Mouse (Mus musculus) ES-CJ7 (cell line): ENCODE data around the gene Rgl2.
"Not testable (repeated sequence)": the region's sequence is repeated elsewhere in the genome, so short reads cannot be mapped to it uniquely, and the experiment has no call there.

Experiments
- DNase-seq: peaks from one replicate; pipeline ENCODE4 v3.0.0; 2011; ENCODE audit warnings: low read depth, low spot score

The Rgl2 gene

DNA sequence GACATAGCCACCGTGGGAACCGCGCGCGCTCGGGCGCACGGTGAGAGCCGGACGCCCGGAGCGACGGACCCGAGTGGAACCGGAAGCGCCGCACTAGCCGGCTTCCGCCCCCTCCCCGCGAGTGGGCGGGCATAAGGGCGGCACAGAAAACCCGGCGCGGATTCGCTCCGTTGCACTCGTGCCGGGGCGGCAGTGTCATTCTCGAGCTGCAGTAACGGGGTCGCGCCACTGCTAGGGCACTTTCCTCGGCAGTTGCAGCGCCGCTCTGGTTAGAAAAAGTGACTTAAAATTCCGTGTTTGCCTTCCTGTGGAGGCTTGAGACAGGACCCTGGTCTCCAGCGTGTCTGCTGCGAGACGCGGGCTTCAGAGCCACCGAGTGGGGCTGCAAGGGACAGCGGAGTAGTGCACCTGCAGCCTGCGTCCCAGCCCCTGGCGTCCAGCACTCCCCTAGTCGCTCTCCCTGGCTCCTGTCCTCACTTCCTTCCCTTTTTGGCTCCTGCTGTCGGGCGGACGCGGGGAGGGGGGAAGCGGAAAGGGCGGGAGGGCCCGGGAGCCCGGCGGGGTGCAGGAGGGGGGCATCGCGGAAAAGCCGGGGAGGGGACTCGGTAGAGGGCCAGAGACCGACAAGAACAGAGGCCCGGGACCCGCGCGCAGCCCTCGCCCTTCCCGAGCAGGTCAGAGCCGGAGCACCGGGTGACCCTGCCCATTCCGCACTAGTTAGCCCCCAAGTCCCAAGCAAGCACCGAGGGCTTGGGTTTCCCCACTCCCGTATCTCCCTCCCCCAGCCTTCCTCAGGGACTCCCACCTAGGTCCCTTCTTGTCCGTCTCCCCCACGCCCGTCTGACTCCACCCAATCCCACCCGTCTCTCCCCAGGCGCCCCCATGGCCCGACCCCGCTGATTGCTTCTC is at the start of gene Rgl2:
Gene Rgl2 (plus strand): TSS at position 173 of the 909 bp plus-strand sequence.
- DNase-seq, result peak; percentile 94

DNA sequence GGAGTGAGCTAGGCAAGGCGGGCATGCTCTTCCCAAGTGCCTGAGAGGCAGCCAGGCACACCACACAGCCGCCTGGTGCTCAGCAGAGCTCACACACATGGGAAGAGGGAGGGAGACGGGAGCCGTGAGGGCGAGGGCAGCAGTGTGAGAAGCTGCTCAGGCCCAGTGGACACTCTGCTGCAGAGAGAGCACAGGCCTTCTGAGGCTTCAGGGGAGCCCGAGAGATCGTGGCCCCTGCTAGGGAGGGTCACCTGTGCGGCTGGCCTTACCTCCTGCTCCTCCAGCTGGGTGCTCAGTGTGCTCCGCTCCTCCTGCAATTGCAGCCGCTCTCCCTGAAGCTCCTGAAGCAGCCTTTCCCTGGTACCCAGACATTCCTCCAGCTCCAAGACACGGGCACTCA is 45.0 kb upstream of the Rgl2 start:
- not testable (repeated sequence) for DNase-seq

DNA sequence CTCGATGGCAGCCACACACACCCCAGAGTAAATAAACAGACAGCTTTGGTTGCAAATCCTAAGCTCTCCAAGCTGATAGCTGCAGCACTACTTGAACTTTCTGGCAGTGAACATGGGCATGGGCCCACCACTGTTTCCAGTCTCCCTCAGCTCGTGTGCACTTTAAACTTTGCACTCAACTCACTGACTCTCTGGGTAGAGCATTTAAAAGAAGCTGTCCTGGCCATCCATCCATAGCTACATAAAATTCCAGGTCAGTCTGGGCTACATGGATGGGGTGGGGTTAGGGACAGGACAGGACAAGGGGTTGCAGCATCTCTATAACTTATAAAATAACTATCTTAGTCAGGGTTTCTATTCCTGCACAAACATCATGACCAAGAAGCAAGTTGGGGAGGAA is 41.5 kb upstream of the Rgl2 start:
- not testable (repeated sequence) for DNase-seq

DNA sequence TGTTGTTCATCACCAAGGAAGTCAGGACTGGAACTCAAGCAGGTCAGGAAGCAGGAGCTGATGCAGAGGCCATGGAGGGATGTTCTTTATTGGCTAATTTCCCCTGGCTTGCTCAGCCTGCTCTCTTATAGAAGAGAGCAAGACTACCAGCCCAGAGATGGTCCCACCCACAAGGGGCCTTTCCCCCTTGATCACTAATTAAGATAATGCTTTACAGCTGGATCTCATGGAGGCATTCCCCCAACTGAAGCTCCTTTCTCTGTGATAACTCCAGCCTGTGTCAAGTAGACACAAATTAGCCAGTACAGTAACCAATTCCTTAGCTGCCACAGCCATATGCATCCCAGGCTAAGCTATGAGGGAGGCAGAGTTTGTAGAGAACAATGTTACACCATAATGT is 41.1 kb upstream of the Rgl2 start:
- DNase-seq, result not testable (repeated sequence)

DNA sequence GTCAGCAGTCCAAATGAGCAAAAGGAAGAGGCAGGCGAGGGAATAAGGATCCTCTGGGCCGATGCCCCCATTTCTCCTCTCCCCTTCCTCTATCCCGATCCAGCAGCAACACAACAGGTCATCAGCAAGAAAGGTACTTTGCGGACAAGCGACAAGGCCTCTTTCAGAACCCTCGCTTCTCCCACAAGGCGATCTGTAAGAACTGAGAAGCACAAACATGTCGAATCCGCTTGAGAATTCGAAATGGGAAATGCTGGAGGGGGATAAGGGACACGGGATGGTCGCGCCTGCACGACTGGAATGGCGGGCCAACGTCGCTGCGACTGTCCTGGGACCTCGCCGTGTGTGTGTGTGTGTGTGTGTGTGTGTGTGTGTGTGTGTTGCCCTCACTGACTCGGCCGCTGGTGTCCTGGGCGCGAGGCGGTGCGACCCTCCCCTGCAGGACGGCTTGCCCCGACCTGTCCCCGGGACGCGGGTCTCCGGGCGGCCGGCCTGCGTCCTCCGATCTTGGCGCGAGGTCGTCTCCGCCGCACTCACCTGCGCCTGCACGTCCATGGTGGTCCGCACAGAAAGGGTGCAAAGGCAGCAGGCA is 39.3 kb upstream of the Rgl2 start:
- not testable (repeated sequence) for DNase-seq

DNA sequence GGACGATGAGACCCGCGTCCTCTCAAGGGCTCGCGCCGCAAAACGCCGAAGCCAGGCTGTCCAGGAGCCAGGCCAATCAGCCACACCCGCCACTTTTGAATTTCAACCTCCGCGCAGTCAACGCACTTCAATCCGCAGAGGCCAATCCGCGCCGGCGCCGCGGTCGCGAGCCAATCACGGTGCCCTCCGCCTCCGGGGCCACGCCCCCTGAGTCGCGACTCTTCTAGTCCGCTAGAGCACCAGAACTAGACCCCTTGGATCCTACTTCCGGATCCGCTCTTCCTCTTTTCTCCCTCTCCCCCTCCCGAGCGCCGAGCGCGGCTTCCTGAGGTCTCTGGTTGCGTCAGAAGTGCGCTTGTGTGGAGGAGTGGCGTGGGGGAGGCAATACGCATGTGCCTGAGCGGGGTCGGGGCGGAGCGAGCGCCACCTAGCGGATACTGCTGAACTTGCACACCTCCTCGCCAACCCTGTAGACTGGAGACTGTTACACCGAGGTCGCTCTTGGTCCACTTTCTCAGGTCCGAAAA is 38.7 kb upstream of the Rgl2 start, which contains the start of gene Kifc1:
Gene Kifc1 (minus strand): TSS at position 129 of the 527 bp plus-strand sequence.
- DNase-seq, result peak; percentile 100

DNA sequence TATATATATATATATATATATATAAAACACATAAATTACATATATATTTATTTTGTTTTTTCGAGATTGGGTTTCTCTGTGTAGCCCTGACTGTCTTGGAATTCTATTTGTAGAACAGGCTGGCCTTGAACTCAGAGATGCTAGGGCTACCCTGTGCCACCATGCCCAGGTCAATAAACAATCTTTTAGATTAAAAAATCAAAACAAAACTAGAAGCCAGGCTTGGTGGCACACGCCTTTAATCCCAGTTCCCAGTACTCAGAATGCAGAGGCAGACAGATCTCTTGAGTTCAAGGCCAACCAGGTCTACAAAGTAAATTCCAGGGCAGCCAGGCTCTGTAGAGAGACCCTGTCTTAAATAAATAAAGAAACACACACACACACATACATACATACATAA is 38.0 kb upstream of the Rgl2 start:
- no peak for DNase-seq

DNA sequence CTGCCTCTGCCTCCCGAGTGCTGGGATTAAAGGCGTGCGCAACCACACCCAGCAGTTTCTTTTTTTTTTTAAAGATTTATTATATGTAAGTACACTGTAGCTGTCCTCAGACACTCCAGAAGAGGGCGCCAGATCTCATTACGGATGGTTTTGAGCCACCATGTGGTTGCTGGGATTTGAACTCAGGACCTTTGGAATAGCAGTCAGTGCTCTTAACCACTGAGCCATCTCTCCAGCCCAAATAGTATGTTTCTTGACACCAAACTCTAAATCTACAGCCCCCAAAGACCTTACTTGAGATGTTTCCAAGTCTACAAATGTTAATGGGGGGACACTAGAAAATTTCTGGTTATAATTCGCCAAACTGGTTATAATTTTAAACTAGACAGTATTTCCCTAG is 37.5 kb upstream of the Rgl2 start:
- DNase-seq, result not testable (repeated sequence)

DNA sequence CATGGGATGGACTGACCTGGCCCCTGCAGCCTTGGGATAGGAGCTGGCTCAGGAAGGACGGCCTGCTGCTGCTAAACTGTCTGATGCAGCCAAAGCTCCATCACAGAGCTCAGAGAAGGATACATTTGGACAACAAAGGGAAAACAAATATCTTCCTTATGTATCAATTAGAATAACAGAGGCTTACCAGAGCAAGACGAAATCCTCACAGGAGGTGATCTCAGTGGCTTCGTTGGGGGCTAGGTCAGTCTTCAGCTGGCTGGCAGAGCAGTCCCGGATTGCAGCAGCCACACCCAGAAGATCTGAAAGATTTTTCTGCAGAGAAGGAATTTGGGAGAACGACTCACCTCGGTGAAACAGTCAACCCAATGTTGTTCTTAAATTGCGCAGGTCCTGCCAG is 36.9 kb upstream of the Rgl2 start:
- DNase-seq, result peak; percentile 95

DNA sequence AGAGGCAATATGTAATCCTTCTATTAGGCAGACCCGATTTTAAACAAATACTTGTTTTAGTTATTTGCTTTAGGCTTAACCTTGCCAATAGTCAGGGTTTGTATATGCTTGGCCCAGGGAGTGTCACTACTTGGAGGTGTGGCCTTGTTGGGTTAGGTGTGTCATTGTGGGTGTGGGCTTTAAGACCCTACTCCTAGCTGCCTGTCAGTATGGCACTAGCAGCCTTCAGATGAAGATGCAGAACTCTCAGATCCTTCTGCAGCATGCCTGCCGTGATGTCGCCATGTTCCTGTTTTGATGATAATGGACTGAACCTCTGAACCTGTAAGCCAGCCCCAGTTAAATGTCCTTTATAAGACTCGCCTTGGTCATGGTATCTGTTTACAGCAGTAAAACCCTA is 36.3 kb upstream of the Rgl2 start:
- DNase-seq, result peak; percentile 77

DNA sequence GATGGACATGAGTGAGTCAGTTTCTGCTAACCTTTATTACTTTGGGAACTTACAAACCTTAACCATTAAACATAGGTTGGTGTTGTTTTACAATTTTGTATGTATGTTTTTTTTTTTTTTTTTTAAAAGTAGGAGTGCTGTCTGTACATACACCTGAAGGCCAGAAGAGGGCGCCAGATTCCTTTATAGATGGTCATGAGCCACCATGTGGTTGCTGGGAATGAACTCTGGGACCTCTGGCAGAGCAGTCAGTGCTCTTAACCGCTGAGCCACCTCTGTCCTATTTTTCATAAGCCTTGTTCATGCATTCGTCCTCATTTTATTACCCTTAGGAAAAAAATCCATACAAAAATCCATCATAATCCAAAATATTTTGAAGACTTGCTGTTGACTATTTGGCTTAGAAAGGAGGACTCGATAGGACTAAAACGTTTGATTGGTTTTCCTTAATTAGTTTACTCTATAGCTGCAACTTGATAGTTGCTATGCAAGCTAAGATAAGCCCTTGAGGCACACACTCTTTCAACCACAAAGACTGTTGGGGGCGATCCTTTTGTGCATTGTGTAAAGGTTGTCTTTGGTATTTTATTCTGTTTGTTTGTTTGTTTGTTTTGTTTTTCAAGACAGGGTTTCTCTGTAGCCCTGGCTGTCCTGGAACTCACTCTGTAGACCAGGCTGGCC is 32.1 kb upstream of the Rgl2 start:
- peak; percentile 87 for DNase-seq

DNA sequence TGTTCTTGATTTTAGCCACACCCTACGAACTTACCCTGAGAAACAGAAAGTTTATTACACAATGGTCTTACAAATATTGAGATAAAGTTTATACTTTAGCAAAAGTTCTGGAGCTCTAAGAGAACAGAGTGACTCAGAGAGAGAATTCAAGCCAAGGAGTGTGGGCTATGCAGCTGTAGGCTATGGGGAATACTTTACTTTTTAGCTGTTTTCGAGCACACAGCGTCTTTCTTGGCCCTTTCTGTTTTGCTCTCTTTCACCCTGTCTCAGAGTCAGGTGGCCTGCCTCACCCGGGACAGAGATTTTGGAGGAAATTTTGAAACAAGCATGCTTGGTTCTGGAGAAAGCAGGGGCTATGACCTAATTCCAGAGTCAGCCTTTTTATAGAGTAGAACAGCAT is 31.1 kb upstream of the Rgl2 start:
- DNase-seq, result not testable (repeated sequence)

DNA sequence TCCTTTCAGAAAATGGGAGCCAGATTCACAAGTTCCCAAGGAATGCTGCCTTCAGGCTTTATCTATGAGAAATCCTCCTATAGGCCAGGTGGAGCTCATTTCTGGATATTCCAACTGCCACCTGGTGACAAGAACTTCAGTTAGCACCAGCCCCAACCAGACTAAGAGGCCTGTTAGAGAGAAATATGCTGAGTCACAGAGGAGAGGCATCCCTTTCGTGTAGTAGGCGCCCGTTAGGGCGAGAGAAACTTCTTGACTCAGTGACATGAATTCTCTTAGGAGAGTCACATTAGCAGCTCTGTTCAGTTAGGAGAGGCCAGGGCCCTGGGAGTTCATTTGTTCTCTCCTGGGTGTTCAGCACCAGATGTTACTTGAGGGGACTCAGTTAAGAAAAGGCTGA is 29.7 kb upstream of the Rgl2 start:
- DNase-seq, result peak; percentile 61

DNA sequence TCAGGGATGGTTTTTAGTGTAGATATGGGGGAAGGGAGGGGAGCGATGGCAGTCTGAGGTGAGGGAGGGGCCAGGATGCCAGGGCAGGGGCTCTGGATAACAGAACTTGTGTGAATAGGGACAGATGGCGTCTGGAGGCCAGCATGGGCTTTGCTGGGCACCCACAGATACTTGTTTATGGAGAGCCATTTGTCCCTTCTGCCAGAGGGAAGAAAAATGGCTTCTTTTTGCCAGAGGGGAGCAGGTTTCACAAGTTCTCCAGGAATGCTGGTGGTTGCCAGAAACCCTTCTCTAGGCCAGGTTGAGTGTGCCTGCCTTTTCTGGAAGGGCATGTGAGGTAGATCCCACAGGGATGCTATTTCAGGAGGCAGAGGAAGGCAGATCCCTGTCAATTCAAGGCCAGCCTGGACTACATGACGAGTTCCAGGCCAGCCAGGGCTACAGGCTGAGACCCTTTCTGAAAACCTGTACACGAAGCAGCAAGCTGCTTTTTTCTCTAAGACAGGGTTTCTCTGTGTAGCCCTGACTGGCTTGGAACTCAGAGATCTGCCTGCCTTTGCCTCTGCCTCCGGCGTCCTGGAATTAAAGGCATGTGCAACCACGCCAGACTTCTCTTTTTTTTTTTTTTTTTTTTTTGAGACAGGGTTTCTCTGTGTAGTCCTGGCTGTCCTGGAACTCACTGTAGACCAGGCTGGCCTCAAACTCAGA is 28.9 kb upstream of the Rgl2 start:
- no peak for DNase-seq

DNA sequence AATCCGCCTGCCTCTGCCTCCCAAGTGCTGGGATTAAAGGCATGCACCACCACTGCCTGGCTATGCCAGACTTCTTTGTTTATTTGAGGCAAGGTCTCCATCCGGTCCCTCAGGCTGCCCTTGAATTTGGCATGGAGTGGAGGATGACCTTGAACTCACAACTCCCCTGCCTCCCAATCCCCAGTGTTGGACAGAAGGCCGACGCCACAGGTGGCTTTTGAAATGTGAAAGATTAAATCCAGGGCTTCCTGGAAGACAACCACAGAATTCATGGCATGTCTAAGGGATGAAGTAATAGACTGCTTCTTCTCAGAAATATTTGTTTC is 28.4 kb upstream of the Rgl2 start:
- peak; percentile 93 for DNase-seq

DNA sequence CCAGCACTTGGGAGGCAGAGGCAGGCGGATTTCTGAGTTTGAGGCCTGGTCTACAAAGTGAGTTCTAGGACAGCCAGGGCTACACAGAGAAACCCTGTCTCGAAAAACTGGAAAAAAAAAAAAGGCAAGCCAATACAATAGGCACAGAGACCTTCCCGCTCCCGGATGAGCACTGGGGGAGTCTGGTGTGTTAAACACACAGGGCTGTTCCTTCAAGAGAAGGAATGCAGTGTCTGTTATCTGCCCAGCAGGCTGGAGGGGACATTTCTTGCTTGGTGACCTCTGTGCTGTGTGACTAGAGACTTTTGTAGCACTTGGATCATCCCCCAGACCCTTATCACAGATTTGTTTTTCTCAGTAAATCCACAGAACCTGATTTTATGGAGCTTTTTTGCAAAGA is 27.7 kb upstream of the Rgl2 start:
- DNase-seq, result peak; percentile 71

DNA sequence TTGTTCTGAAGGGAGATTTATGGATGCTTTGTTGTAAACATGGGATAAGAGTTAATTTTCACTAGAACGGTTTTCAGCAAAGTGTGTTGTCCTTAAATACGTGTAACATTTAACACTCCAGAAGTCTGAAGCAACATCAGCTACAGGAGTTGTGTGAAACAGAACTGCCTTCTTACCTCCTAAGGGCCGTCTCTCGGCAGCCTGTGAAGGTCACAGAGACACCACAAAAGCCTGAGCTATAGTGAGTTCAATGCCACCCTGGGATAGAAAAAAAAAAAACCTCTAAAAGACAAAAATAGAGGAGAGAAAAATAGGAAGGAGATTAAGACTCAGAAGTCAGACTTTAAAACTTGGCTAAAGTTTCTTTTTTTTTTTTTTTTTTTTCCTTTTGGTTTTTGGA is 27.3 kb upstream of the Rgl2 start:
- no peak for DNase-seq

DNA sequence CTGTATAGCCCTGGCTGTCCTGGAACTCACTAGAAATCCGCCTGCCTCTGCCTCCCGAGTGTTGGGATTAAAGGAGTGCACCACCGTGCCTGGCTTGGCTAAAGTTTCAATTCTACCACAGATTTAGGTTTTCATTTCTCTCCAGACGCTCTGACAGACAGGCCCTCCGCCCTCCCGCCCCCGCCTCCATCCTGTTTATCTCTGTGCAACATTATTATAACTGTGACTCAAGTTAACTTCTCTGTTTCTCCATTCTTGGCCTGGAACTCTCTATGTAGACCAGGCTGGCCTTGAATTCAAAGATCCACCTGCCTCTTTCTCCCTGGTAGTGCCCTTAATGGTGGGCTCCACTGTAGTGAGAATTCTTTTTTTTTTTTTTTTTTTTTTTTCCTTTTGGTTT is 26.9 kb upstream of the Rgl2 start:
- no peak for DNase-seq

DNA sequence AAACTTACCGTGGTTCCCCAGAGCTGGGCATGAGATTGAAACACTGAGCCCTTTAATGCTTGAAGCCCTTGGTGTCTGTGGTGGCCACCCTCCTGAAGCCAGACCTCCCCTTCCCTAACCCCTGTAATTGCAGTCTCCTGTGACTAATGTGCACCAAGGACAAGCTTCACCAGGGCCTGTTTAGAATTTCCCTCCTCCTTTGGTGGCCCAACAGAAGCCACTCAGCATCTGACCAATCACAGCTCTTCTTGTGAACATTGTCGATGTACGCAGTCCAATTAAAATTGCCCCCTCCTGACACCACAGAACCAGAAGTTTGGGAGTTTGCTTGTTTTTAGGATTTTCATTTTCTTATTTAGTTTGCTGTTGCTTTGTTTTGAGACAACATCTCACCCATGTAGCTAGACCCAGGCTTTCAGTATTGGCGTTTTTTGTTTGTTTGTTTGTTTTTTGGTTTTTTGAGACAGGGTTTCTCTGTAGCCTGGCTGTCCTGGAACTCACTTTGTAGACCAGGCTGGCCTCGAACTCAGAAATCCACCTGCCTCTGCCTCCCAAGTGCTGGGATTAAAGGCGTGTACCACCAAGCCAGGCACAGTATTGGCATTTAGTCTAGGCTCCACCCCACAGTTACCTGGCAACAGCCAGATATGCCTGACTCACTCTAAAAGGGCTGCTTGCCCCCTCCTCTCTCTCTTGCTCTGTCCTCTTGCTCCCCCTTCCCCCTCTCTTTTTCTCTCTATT is 25.3 kb upstream of the Rgl2 start:
- peak; percentile 77 for DNase-seq

DNA sequence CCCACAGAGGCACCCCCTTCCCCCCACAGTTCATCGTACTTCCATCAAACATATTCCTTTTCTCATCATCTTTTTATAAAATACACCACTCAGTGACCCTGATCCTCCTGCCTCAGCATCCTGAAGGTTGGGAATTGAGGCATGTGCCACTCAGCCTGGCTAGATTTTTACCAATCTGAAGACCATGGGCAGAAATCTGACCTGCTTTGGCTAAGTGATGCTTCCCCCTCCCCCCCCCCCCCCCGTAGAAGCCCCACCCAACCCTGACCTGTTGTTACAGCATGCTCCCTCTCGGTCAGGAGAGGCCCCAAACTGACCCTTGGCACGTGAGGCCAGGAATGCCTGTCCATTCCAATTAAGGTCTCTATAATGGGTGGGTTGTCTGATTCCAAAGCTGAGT is 24.5 kb upstream of the Rgl2 start, which contains the start of gene Platr17:
Gene Platr17 (plus strand): TSS at position 301 of the 400 bp plus-strand sequence.
- DNase-seq, result not testable (repeated sequence)
